Mouse (Mus musculus) ES-Bruce4 (cell line): Measurements from ENCODE around the gene Dpp9. TPM values are rescaled to one million over a fixed set of nuclear protein-coding genes. Genes with fewer than 3 reads are reported as not detected.
A peak's percentile ranks its signal among the peaks of the same experiment; 100 is the strongest.

Source experiments
- H3K27ac ChIP-seq: 2 replicates; pipeline ENCODE4 v1.5.1; 2012; ENCODE audit warnings: low read length, inconsistent platforms; ENCODE audit not compliant: insufficient read depth
- H3K27me3 ChIP-seq: 2 replicates; pipeline ENCODE4 v1.6.1; 2012; ENCODE audit warnings: mild to moderate bottlenecking, low read length, inconsistent platforms; ENCODE audit not compliant: control insufficient read depth, poor library complexity, insufficient read depth, severe bottlenecking
- H3K36me3 ChIP-seq: 2 replicates; pipeline ENCODE4 v1.6.1; 2012; ENCODE audit warnings: inconsistent platforms, mild to moderate bottlenecking, low read length, moderate library complexity; ENCODE audit not compliant: control insufficient read depth, poor library complexity, insufficient read depth, severe bottlenecking
- H3K4me1 ChIP-seq: one replicate; pipeline ENCODE4 v1.8.1; 2011; ENCODE audit warnings: low read length; ENCODE audit not compliant: control insufficient read depth, insufficient read depth
- H3K4me3 ChIP-seq: 2 replicates; pipeline ENCODE4 v1.5.1; 2011; ENCODE audit warnings: low read depth, mild to moderate bottlenecking, low read length
- H3K9ac ChIP-seq: 2 replicates; pipeline ENCODE4 v1.6.1; 2012; ENCODE audit warnings: low read depth, mild to moderate bottlenecking, inconsistent platforms; ENCODE audit not compliant: poor library complexity, severe bottlenecking
- H3K9me3 ChIP-seq: replicated peaks from 2 replicates; pipeline ENCODE4 v1.6.1; 2012; ENCODE audit warnings: mild to moderate bottlenecking, low read length, inconsistent platforms; ENCODE audit not compliant: control insufficient read depth, poor library complexity, insufficient read depth, severe bottlenecking
- CTCF ChIP-seq: IDR thresholded peaks from one replicate; pipeline ENCODE4 v1.8.1; 2011; ENCODE audit warnings: low read depth, low read length
- EP300 ChIP-seq: IDR thresholded peaks from 2 replicates; pipeline ENCODE4 v1.6.1; 2011; ENCODE audit warnings: low read depth, low read length; ENCODE audit not compliant: insufficient read depth
- POLR2A ChIP-seq: IDR thresholded peaks from one replicate; pipeline ENCODE4 v1.8.1; 2011; ENCODE audit warnings: low read length; ENCODE audit not compliant: insufficient read depth
- polyA plus RNA-seq: library from polyadenylated mRNA; stranded (reverse); fragments of >200 nt; gene quantifications from 2 replicates; pipeline ENCODE4 v1.2.4, GENCODE M21; 2011; ENCODE audit warnings: low read depth; ENCODE audit not compliant: missing spikeins, insufficient read depth, insufficient read length

Dpp9 gene
- polyA plus RNA-seq, 1 experiment: 20.9 TPM

DNA sequence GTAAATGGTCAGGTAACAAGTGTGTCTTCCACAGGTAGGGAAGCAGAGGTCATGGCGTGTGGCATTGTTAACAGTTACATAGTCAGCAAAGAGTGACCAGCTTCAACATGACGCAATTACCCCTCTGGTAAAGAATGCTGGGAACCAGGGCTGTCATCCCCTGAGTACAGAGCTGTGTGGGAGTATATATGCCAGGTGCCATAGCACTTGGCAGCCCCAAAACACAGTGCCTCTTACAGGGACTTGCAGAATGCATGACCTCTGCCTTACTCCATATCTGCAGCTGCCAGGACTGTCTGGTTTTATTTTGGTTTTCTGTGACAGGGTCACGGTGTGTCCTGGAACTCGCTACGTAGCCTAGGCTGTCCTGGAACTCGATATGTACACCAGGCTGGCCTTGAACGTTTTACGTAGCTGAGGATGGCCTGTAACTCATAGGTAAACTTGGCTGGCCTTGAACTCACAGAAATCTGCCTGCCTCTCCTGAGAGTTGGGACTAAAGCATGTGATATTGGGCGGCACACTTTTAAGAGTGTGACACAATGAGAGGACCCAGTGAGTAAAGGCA lies 10.7 kb downstream of the Dpp9 start:
- Histone ChIP-seq H3K9me3 (no peaks in the 10 kb centered on the region), H3K9ac (no peak overlapping the region), H3K4me3 (no peak overlapping the region), H3K27ac (no peak overlapping the region), H3K36me3 (peaks cover 16% of the 10 kb centered on the region), H3K27me3 (no peaks in the 10 kb centered on the region), H3K4me1 (no peaks in the 10 kb centered on the region)
- TF ChIP-seq EP300: no peak
- TF ChIP-seq CTCF: no peak
- TF ChIP-seq POLR2A: no peak

DNA sequence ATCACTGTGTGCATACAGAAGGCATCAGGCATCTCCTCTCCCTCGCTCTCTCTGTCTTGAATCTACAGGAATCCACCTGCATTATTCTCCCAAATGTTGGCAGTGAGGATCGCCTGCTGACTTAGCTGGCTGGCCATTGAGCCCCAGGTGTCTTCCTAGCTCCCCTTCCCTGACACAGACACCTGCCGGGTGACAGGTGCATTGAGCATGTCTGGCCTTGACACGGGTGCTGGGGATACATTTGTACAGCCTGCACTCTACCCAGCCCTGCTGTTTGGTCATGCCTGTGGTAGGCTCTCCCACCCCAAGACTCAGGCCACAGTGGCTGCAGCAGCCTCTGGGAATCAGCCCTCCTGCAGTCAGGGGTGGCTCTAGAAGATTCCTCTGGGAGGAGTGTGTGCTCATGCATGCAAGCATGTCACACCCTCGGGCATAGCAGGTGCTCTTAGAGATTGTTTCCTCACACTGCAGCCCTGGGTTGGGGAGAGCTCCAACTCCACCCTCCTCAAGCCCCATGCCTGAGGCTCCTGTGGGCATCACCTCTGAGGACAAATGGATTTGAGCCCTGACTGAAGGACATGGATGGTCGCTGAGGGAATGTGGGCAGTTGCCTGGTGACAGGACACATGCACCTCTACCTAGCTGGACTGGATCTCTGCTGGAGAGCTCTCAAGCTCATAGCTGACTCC lies 11.6 kb downstream of the Dpp9 start:
- no peaks in the 10 kb centered on the region for H3K9me3 ChIP-seq

DNA sequence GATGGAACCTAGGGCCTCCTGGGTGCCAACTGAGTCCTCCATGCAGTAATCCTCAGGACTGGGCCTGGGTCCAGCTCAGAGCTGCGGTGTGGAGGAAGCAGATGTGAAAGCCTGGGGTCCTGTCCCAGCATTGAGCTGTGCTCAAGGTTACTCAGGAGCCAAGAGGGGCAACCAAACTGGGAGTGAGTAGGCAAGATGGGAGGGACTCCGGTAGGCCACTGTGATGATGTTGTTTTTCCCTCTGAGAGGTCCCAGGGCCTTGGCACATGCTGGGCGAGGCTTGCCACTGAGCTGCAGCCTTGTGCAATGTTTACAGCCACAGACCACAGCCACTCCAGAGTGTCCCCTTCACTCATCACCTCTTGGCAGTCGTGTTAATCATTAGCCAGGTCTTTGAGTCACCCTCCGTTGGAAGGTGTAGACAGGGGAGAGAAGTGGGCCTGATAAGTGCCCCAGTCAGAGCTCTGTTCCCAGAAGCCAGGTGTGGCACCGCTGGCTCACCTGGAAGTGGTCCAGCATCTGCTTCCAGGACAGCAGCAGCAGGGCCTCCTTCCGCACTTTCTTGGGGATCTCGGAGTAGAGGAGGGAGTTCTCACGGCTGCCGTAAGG lies 12.3 kb downstream of the Dpp9 start:
- no peak for TF ChIP-seq CTCF
- TF ChIP-seq EP300: no peak
- TF ChIP-seq POLR2A: no peak
- Histone ChIP-seq H3K27me3 (no peaks in the 10 kb centered on the region), H3K4me1 (no peaks in the 10 kb centered on the region), H3K36me3 (peaks cover 20% of the 10 kb centered on the region), H3K9ac (no peak overlapping the region), H3K27ac (no peak overlapping the region), H3K4me3 (no peak overlapping the region), H3K9me3 (no peaks in the 10 kb centered on the region)

More for the DNA sequence above, 11.6 kb downstream of the Dpp9 start:
- Histone ChIP-seq H3K27me3 (no peaks in the 10 kb centered on the region), H3K36me3 (peaks cover 20% of the 10 kb centered on the region), H3K27ac (no peak overlapping the region), H3K9ac (no peak overlapping the region), H3K4me1 (no peaks in the 10 kb centered on the region), H3K4me3 (no peak overlapping the region)
- TF ChIP-seq EP300: no peak

DNA sequence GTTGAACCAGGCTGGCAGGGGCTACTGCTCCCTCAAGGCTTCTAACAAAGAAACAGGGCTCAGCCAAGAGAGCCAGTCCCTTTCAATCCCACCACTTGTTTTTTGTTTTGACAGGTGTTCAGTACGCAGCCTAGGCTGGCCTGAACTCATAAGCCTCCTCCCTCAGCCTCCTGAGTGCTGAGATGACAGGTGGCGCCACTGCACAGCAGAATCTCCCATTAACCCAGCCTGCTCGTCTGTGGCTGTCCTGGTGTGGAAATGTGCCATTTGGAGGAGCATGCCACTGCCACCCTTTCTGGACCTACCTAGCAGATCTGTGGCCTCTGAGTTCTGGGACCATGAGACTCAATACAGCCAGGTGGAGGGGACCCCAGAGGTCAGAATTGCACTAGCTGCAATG lies 15.0 kb downstream of the Dpp9 start:
- Histone ChIP-seq H3K9ac (no peak overlapping the region), H3K27ac (no peak overlapping the region), H3K27me3 (no peaks in the 10 kb centered on the region), H3K9me3 (no peaks in the 10 kb centered on the region), H3K4me1 (no peaks in the 10 kb centered on the region), H3K4me3 (no peak overlapping the region), H3K36me3 (peaks cover 15% of the 10 kb centered on the region; the same call in 1 of the 2 replicates)
- peak; percentile 58 for TF ChIP-seq CTCF
- no peak for TF ChIP-seq POLR2A

- Histone ChIP-seq H3K4me3 (no peak overlapping the region), H3K9ac (no peak overlapping the region), H3K9me3 (no peaks in the 10 kb centered on the region), H3K27ac (no peak overlapping the region), H3K36me3 (peaks cover 15% of the 10 kb centered on the region; the same call in 1 of the 2 replicates), H3K27me3 (no peaks in the 10 kb centered on the region), H3K4me1 (no peaks in the 10 kb centered on the region)
- TF ChIP-seq POLR2A: no peak
Observed at GRCm38 (mm10) chr17:56202476-56202875, 16.2 kb downstream of the Dpp9 start.

DNA sequence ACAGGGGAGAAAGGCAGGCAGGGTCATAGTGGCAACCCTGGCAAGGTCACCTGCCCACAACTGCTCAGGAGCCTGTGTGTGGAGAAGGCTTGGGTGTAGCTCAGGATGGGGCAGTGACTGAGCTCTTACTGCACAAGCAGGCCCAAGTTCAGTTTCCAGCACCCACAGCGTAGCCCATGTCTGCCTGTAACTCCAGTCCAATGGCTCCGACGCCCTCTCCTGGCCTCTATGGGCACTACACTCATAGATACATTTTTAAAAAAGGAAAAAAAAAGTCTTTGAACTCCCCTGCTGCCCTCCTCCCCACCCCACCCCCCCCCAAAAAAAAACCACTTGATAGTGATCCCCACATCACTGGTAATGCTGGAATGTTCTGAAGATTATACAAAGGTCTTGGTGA lies 17.1 kb downstream of the Dpp9 start:
- Histone ChIP-seq H3K4me1 (no peaks in the 10 kb centered on the region), H3K9me3 (no peaks in the 10 kb centered on the region), H3K4me3 (no peak overlapping the region), H3K36me3 (peaks cover 15% of the 10 kb centered on the region; the same call in 1 of the 2 replicates), H3K9ac (no peak overlapping the region), H3K27ac (no peak overlapping the region), H3K27me3 (no peaks in the 10 kb centered on the region)
- TF ChIP-seq CTCF (peak; percentile 50), POLR2A (no peak)
